Mouse (Mus musculus): ENCODE data around the gene Ntsr1. TPM values are rescaled to one million over a fixed set of nuclear protein-coding genes. Genes with fewer than 3 reads are reported as not detected.

Ntsr1 gene
- polyA plus RNA-seq, 1 experiment from 2014 or later = 0.45 TPM

- Histone ChIP-seq H3K27me3 (peaks cover 15% of the 10 kb centered on the region), H3K36me3 (no peaks in the 10 kb centered on the region), H3K4me2 (peak overlapping the region; percentile 18), H3K9ac (no peak overlapping the region), H3K4me1 (peaks cover 7% of the 10 kb centered on the region), H3K27ac (no peak overlapping the region), H3K9me3 (no peaks in the 10 kb centered on the region), H3K4me3 (no peak overlapping the region)
- WGBS = 5% methylated on average over 21 of the region's 21 CpGs
- no peak for ATAC-seq (ENCODE audit: insufficient number of reproducible peaks, insufficient read depth, low FRiP score, low TSS enrichment, low read depth)
These were observed 27.3 kb upstream of the Ntsr1 start for GRCm38 (mm10) chr2:180472306-180473079.

GRCm38 (mm10) chr2:180473080-180473440, 26.7 kb upstream of the Ntsr1 start:
- 38% methylated on average over 7 of the region's 7 CpGs for WGBS
- no peak overlapping the region for H3K4me3 ChIP-seq
- no peak overlapping the region for H3K9ac ChIP-seq
- H3K4me2 ChIP-seq = peak overlapping the region; percentile 18; the same call in 1 of the 2 replicates
- peaks cover 7% of the 10 kb centered on the region for H3K4me1 ChIP-seq
- H3K27me3 ChIP-seq = peaks cover 15% of the 10 kb centered on the region
- H3K36me3 ChIP-seq = no peaks in the 10 kb centered on the region
- ATAC-seq (ENCODE audit: insufficient number of reproducible peaks, insufficient read depth, low FRiP score, low TSS enrichment, low read depth) = no peak
- H3K9me3 ChIP-seq = no peaks in the 10 kb centered on the region
- H3K27ac ChIP-seq = no peak overlapping the region

GRCm38 (mm10) chr2:180474864-180475263, 24.9 kb upstream of the Ntsr1 start:
- no peak for ATAC-seq (ENCODE audit: insufficient number of reproducible peaks, insufficient read depth, low FRiP score, low TSS enrichment, low read depth)
- 88% methylated on average over 3 of the region's 3 CpGs for WGBS
- Histone ChIP-seq H3K9ac (no peak overlapping the region), H3K4me1 (peaks cover 7% of the 10 kb centered on the region), H3K9me3 (no peaks in the 10 kb centered on the region), H3K27me3 (peaks cover 20% of the 10 kb centered on the region), H3K4me2 (no peak overlapping the region), H3K27ac (no peak overlapping the region), H3K4me3 (no peak overlapping the region), H3K36me3 (no peaks in the 10 kb centered on the region)

GRCm38 (mm10) chr2:180482274-180482673, 17.5 kb upstream of the Ntsr1 start:
- WGBS = 21% methylated on average over 16 of the region's 16 CpGs
- H3K27me3 ChIP-seq = peaks cover 44% of the 10 kb centered on the region
- no peaks in the 10 kb centered on the region for H3K9me3 ChIP-seq
- H3K27ac ChIP-seq = no peak overlapping the region
- ATAC-seq (ENCODE audit: insufficient number of reproducible peaks, insufficient read depth, low FRiP score, low TSS enrichment, low read depth) = no peak
- no peaks in the 10 kb centered on the region for H3K4me1 ChIP-seq
- H3K36me3 ChIP-seq = no peaks in the 10 kb centered on the region
- H3K4me3 ChIP-seq = no peak overlapping the region
- no peak overlapping the region for H3K4me2 ChIP-seq
- no peak overlapping the region for H3K9ac ChIP-seq

- Histone ChIP-seq H3K4me3 (no peak overlapping the region), H3K27ac (no peak overlapping the region), H3K9me3 (no peaks in the 10 kb centered on the region), H3K4me2 (no peak overlapping the region), H3K27me3 (peaks cover 66% of the 10 kb centered on the region), H3K4me1 (no peaks in the 10 kb centered on the region), H3K9ac (no peak overlapping the region), H3K36me3 (no peaks in the 10 kb centered on the region)
- 36% methylated on average over 4 of the region's 4 CpGs for WGBS
- ATAC-seq (ENCODE audit: insufficient number of reproducible peaks, insufficient read depth, low FRiP score, low TSS enrichment, low read depth) = no peak
These were observed 14.9 kb upstream of the Ntsr1 start for GRCm38 (mm10) chr2:180484882-180485281.

- no peak overlapping the region for H3K4me2 ChIP-seq
- no peak overlapping the region for H3K9ac ChIP-seq
- H3K4me1 ChIP-seq = no peaks in the 10 kb centered on the region
- WGBS = 48% methylated on average over 3 of the region's 3 CpGs
- no peaks in the 10 kb centered on the region for H3K9me3 ChIP-seq
- peaks cover 70% of the 10 kb centered on the region for H3K27me3 ChIP-seq
- H3K4me3 ChIP-seq = no peak overlapping the region
- no peak overlapping the region for H3K27ac ChIP-seq
- ATAC-seq (ENCODE audit: insufficient number of reproducible peaks, insufficient read depth, low FRiP score, low TSS enrichment, low read depth) = no peak
- H3K36me3 ChIP-seq = no peaks in the 10 kb centered on the region
These were observed 14.5 kb upstream of the Ntsr1 start for GRCm38 (mm10) chr2:180485306-180485705.

- Histone ChIP-seq H3K9ac (no peak overlapping the region), H3K27ac (no peak overlapping the region), H3K4me3 (no peak overlapping the region), H3K36me3 (no peaks in the 10 kb centered on the region), H3K4me2 (no peak overlapping the region), H3K4me1 (no peaks in the 10 kb centered on the region), H3K9me3 (no peaks in the 10 kb centered on the region), H3K27me3 (peaks cover 48% of the 10 kb centered on the region)
- ATAC-seq (ENCODE audit: insufficient number of reproducible peaks, insufficient read depth, low FRiP score, low TSS enrichment, low read depth) = no peak
- WGBS = 13% methylated on average over 17 of the region's 17 CpGs
These were observed 11.5 kb upstream of the Ntsr1 start for GRCm38 (mm10) chr2:180488210-180488751.

- Histone ChIP-seq H3K4me3 (no peak overlapping the region), H3K27me3 (peaks cover 36% of the 10 kb centered on the region), H3K4me2 (no peak overlapping the region), H3K27ac (no peak overlapping the region), H3K36me3 (no peaks in the 10 kb centered on the region), H3K9me3 (no peaks in the 10 kb centered on the region), H3K4me1 (peaks cover 20% of the 10 kb centered on the region), H3K9ac (no peak overlapping the region)
- 69% methylated on average over 8 of the region's 8 CpGs for WGBS
- no peak for ATAC-seq (ENCODE audit: insufficient number of reproducible peaks, insufficient read depth, low FRiP score, low TSS enrichment, low read depth)
These were observed 3.9 kb upstream of the Ntsr1 start for GRCm38 (mm10) chr2:180495906-180496305.

GRCm38 (mm10) chr2:180500726-180501125, 950 bp downstream of the Ntsr1 start:
- ATAC-seq (ENCODE audit: insufficient number of reproducible peaks, insufficient read depth, low FRiP score, low TSS enrichment, low read depth) = no peak
- Histone ChIP-seq H3K4me3 (no peak overlapping the region), H3K36me3 (no peaks in the 10 kb centered on the region), H3K9ac (no peak overlapping the region), H3K9me3 (no peaks in the 10 kb centered on the region), H3K27me3 (peaks cover 60% of the 10 kb centered on the region), H3K4me2 (peak overlapping the region; percentile 75; the same call in 1 of the 2 replicates), H3K4me1 (peaks cover 29% of the 10 kb centered on the region), H3K27ac (no peak overlapping the region)
- WGBS = 48% methylated on average over 13 of the region's 13 CpGs

GRCm38 (mm10) chr2:180501217-180501967, 1.6 kb downstream of the Ntsr1 start:
- no peak overlapping the region for H3K4me3 ChIP-seq
- no peaks in the 10 kb centered on the region for H3K36me3 ChIP-seq
- H3K9ac ChIP-seq = no peak overlapping the region
- no peaks in the 10 kb centered on the region for H3K9me3 ChIP-seq
- peaks cover 29% of the 10 kb centered on the region for H3K4me1 ChIP-seq
- H3K27ac ChIP-seq = no peak overlapping the region
- H3K4me2 ChIP-seq = no peak overlapping the region
- peaks cover 60% of the 10 kb centered on the region for H3K27me3 ChIP-seq
- ATAC-seq (ENCODE audit: insufficient number of reproducible peaks, insufficient read depth, low FRiP score, low TSS enrichment, low read depth) = no peak
- WGBS = 46% methylated on average over 9 of the region's 9 CpGs

GRCm38 (mm10) chr2:180506281-180506680, 6.5 kb downstream of the Ntsr1 start:
- Histone ChIP-seq H3K36me3 (no peaks in the 10 kb centered on the region), H3K4me2 (no peak overlapping the region), H3K27ac (no peak overlapping the region), H3K9ac (no peak overlapping the region), H3K4me1 (peaks cover 5% of the 10 kb centered on the region), H3K4me3 (no peak overlapping the region), H3K27me3 (peaks cover 21% of the 10 kb centered on the region), H3K9me3 (no peaks in the 10 kb centered on the region)
- 59% methylated on average over 5 of the region's 5 CpGs for WGBS
- no peak for ATAC-seq (ENCODE audit: insufficient number of reproducible peaks, insufficient read depth, low FRiP score, low TSS enrichment, low read depth)
